Mouse (Mus musculus): ENCODE data around the gene Pdgfb. TPM values are rescaled to one million over a fixed set of nuclear protein-coding genes. Genes with fewer than 3 reads are reported as not detected.

Gene Pdgfb
- polyA plus RNA-seq (2012; rRNA removed): 1.6 and 1.9 TPM in 2 replicates

DNA sequence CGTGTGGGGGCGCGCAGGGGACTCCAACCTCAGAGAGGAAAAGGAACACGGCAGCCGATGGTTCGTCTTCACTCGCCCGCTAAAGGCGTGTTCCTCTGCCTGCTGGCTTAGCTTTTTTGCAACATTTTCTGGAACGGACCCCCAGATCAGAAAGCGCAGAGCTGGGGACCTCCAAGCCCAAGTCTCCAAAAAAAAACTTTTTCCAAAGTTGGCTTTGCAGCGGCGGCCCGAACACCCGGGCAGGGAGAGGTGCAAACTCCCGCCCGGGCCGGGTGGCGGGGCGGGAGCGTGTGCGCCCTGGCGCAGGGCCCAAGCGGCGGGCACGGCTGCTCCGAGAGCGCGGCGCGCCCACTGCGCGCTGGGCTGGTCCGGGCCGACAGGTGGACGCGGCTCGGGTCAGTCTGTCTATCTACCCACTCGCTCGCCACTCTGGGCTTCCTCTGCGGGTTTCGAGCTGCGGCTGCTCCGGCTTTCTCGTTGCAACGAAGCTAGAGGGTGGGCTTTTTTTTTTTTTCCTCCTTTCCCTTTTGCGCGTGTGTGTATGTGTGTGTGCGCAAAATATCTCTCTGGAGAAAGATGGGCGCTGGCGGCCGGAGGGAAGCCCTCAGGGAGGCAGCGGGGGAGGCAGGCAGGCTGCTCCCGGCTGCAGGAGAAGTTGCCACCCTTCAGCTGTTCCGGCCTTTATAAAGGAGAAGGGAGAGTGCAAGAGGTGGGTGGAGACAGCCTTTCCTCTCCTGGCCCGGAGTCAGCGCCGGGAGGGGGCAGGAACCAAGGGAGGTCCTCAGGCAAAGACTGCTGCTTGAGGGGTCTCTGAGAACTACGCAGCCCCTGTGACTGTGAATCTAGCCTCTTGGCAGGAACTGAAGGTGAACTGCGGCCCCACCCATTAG is at the start of gene Pdgfb:
Gene Pdgfb (minus strand): TSS at position 657 of the 890 bp plus-strand sequence.
- H3K36me3 ChIP-seq (ENCODE audit: control insufficient read depth, insufficient read depth, low read length): no peaks in the 10 kb centered on the region
- peaks cover 22% of the 10 kb centered on the region for H3K4me1 ChIP-seq (ENCODE audit: control insufficient read depth, insufficient read depth, low read length)
- peak within 1 kb of the TSS; percentile 37 for H3K4me3 ChIP-seq (ENCODE audit: control insufficient read depth, low read depth, low read length)
- H3K27me3 ChIP-seq (ENCODE audit: control insufficient read depth, insufficient read depth, low read length): no peaks in the 10 kb centered on the region
- TF ChIP-seq POLR2A (IDR thresholded peaks at IDR 0.05; ENCODE audit: control insufficient read depth, low read depth, low read length) (peak; percentile 42; the same call in 1 of the 2 replicates), CTCF (IDR thresholded peaks at IDR 0.05; ENCODE audit: control insufficient read depth, insufficient read depth, insufficient replicate concordance, low read depth, low read length) (no peak)
- H3K27ac ChIP-seq (ENCODE audit: control insufficient read depth, insufficient read depth, low read depth, low read length): no peak within 1 kb of the TSS

DNA sequence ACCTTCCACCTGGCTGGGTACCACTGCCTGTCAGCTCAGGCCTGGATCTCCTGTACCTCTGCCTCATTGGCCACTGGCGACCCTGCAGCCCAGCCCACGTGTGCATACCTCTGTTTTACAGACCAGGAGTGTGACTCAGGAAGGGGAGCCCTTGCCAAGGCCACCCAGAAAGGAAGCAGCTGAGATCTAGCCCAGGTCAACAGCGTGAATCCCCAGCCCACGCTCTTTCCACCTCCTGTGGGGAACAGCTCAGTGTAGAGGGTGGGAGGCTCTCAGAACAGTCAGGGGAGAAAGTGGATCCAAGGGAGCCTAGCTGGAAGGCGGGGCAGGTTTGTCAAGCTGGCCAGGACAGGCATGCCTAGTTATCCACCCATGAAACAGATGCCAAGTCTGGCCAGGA is 48.0 kb upstream of the Pdgfb start:
- H3K27me3 ChIP-seq (ENCODE audit: control insufficient read depth, insufficient read depth, low read length): no peaks in the 10 kb centered on the region
- no peak overlapping the region for H3K4me3 ChIP-seq (ENCODE audit: control insufficient read depth, low read depth, low read length)
- H3K36me3 ChIP-seq (ENCODE audit: control insufficient read depth, insufficient read depth, low read length): no peaks in the 10 kb centered on the region
- H3K27ac ChIP-seq (ENCODE audit: control insufficient read depth, insufficient read depth, low read depth, low read length): no peak overlapping the region
- H3K4me1 ChIP-seq (ENCODE audit: control insufficient read depth, insufficient read depth, low read length): peaks cover 3% of the 10 kb centered on the region; the same call in 1 of the 2 replicates
- TF ChIP-seq CTCF (IDR thresholded peaks at IDR 0.05; ENCODE audit: control insufficient read depth, insufficient read depth, insufficient replicate concordance, low read depth, low read length): no peak
- TF ChIP-seq POLR2A (IDR thresholded peaks at IDR 0.05; ENCODE audit: control insufficient read depth, low read depth, low read length): no peak

DNA sequence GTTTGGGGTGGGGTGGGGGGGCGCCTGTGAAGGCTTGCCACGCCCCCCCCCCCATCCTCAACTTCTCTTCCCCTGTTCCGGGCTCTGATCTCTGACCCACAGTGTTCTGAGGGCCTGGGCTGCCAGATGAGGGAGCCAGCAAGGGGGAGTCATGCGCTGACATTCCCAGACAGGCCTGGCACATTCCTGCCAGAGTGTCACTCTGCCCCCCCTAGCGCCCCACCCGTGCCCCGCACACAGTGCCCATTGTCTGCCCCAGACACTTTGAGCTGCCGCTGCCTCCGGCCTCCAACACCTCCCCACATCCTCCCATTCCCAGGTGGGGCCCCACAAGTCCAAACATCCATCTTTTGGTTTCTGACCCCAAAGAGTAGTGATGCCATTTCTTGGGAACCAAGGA is 47.6 kb upstream of the Pdgfb start:
- H3K36me3 ChIP-seq (ENCODE audit: control insufficient read depth, insufficient read depth, low read length): no peaks in the 10 kb centered on the region
- no peak overlapping the region for H3K27ac ChIP-seq (ENCODE audit: control insufficient read depth, insufficient read depth, low read depth, low read length)
- H3K4me3 ChIP-seq (ENCODE audit: control insufficient read depth, low read depth, low read length): no peak overlapping the region
- no peak for TF ChIP-seq POLR2A (IDR thresholded peaks at IDR 0.05; ENCODE audit: control insufficient read depth, low read depth, low read length)
- no peak for TF ChIP-seq CTCF (IDR thresholded peaks at IDR 0.05; ENCODE audit: control insufficient read depth, insufficient read depth, insufficient replicate concordance, low read depth, low read length)
- no peaks in the 10 kb centered on the region for H3K27me3 ChIP-seq (ENCODE audit: control insufficient read depth, insufficient read depth, low read length)
- peaks cover 3% of the 10 kb centered on the region; the same call in 1 of the 2 replicates for H3K4me1 ChIP-seq (ENCODE audit: control insufficient read depth, insufficient read depth, low read length)

DNA sequence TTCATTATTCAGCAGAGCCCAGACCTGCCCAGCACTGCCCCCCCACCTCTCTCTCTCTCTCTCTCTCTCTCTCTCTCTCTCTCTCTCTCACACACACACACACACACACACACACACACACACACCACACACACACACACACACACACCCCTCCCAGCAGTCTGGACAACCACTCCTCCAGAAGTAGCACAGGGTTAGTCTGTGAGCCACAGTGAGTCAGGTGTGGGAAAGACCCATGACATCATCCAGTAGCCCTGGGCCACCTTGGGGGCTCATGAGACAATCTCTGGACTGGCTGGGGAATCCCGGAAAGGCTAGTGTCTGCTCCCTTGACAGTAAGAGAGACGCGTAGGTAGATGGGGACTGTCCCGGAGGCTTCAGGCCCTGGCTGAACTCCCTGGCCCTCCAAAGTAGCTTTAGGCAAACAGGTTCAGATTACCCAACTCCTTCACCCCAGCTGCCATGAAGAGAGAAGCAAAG is 46.3 kb upstream of the Pdgfb start:
- Histone ChIP-seq H3K36me3 (ENCODE audit: control insufficient read depth, insufficient read depth, low read length) (no peaks in the 10 kb centered on the region), H3K27me3 (ENCODE audit: control insufficient read depth, insufficient read depth, low read length) (no peaks in the 10 kb centered on the region), H3K27ac (ENCODE audit: control insufficient read depth, insufficient read depth, low read depth, low read length) (no peak overlapping the region), H3K4me3 (ENCODE audit: control insufficient read depth, low read depth, low read length) (no peak overlapping the region), H3K4me1 (ENCODE audit: control insufficient read depth, insufficient read depth, low read length) (peaks cover 3% of the 10 kb centered on the region; the same call in 1 of the 2 replicates)
- TF ChIP-seq POLR2A (IDR thresholded peaks at IDR 0.05; ENCODE audit: control insufficient read depth, low read depth, low read length) (no peak), CTCF (IDR thresholded peaks at IDR 0.05; ENCODE audit: control insufficient read depth, insufficient read depth, insufficient replicate concordance, low read depth, low read length) (no peak)

DNA sequence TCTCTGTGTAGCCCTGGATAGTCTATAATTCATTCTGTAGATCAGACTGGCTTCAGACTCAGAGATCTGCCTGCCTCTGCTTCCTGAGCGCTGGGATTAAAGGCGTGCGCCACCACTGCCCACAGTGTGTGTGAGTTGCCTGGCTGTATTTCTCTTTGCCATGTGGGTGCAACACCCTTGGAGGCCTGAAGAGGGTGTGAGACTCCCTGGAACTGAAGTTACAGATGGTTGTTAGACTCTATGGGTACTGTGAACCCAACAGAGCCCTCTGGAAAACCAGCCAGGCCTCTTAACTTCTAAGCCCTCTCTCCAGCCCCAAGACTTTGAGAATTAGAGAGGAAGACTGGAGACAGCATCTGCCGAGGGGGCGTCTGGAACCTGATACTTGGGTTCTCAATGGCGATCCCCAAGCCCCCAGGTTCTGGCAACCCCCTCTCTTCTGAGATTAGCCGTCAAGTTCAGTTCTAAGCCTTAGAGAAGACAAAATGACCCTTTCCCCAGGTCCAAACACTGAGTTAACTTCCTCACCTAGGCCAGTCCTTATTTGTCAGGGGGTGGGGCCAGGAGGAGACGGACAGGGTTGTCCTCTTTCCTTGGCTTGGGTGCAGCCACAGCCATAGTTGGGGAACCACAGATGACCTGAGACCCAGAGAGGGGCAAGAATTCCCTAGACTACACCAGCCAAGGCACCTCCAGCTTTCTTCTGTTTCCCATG is 45.7 kb upstream of the Pdgfb start:
- no peaks in the 10 kb centered on the region for H3K36me3 ChIP-seq (ENCODE audit: control insufficient read depth, insufficient read depth, low read length)
- no peak overlapping the region for H3K4me3 ChIP-seq (ENCODE audit: control insufficient read depth, low read depth, low read length)
- H3K27ac ChIP-seq (ENCODE audit: control insufficient read depth, insufficient read depth, low read depth, low read length): no peak overlapping the region
- H3K4me1 ChIP-seq (ENCODE audit: control insufficient read depth, insufficient read depth, low read length): peaks cover 3% of the 10 kb centered on the region; the same call in 1 of the 2 replicates
- TF ChIP-seq CTCF (IDR thresholded peaks at IDR 0.05; ENCODE audit: control insufficient read depth, insufficient read depth, insufficient replicate concordance, low read depth, low read length) (no peak), POLR2A (IDR thresholded peaks at IDR 0.05; ENCODE audit: control insufficient read depth, low read depth, low read length) (no peak)
- no peaks in the 10 kb centered on the region for H3K27me3 ChIP-seq (ENCODE audit: control insufficient read depth, insufficient read depth, low read length)

DNA sequence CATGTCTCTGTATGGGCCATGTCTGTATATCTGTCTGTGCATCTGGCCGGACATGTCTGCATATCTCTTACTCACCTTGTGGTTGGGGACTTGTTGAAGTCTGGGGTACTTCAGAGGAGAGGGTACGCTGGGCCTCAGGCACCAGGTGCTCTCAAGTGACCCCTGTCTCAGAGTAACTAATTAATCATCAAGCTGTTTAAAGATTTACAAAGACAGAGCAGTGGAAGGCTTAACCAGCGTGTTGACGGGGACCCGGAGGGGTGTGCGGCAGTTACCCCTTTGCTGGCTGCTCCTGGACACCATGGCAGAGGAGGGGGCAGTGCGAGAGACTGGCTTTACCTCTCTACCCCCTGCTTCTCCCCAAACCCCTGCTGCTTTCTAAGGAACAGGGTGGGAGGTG is 44.8 kb upstream of the Pdgfb start:
- TF ChIP-seq CTCF (IDR thresholded peaks at IDR 0.05; ENCODE audit: control insufficient read depth, insufficient read depth, insufficient replicate concordance, low read depth, low read length) (no peak), POLR2A (IDR thresholded peaks at IDR 0.05; ENCODE audit: control insufficient read depth, low read depth, low read length) (no peak)
- no peak overlapping the region for H3K4me3 ChIP-seq (ENCODE audit: control insufficient read depth, low read depth, low read length)
- H3K36me3 ChIP-seq (ENCODE audit: control insufficient read depth, insufficient read depth, low read length): no peaks in the 10 kb centered on the region
- no peaks in the 10 kb centered on the region for H3K4me1 ChIP-seq (ENCODE audit: control insufficient read depth, insufficient read depth, low read length)
- no peaks in the 10 kb centered on the region for H3K27me3 ChIP-seq (ENCODE audit: control insufficient read depth, insufficient read depth, low read length)
- no peak overlapping the region for H3K27ac ChIP-seq (ENCODE audit: control insufficient read depth, insufficient read depth, low read depth, low read length)

DNA sequence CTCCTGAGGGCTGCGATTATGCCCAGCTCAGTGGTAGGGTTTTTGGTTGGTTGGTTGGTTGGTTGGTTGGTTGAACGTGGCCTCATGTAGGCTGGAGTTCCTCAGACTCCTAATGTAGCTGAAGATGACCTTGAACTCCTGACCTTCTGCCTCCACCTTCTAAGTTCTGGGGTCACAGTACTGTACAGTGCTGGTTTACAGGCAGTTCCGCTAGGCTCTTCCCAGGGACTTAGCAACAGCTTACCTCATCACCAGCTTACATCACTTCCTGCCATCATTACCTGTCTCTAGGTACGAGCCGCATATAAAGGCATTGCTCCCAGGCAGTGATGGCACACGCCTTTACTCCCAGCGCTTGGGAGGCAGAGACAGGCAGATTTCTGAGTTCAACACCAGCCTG is 43.4 kb upstream of the Pdgfb start:
- Histone ChIP-seq H3K4me1 (ENCODE audit: control insufficient read depth, insufficient read depth, low read length) (no peaks in the 10 kb centered on the region), H3K36me3 (ENCODE audit: control insufficient read depth, insufficient read depth, low read length) (no peaks in the 10 kb centered on the region), H3K27ac (ENCODE audit: control insufficient read depth, insufficient read depth, low read depth, low read length) (no peak overlapping the region), H3K27me3 (ENCODE audit: control insufficient read depth, insufficient read depth, low read length) (no peaks in the 10 kb centered on the region), H3K4me3 (ENCODE audit: control insufficient read depth, low read depth, low read length) (no peak overlapping the region)
- no peak for TF ChIP-seq POLR2A (IDR thresholded peaks at IDR 0.05; ENCODE audit: control insufficient read depth, low read depth, low read length)
- no peak for TF ChIP-seq CTCF (IDR thresholded peaks at IDR 0.05; ENCODE audit: control insufficient read depth, insufficient read depth, insufficient replicate concordance, low read depth, low read length)

Data from testis, adult 2 months (tissue).